Mouse (Mus musculus) layer of hippocampus, adult 18-20 months (tissue): ENCODE measurements around the gene Cox18. TPM values are rescaled to one million over a fixed set of nuclear protein-coding genes. Genes with fewer than 3 reads are reported as not detected.

Experiments used
- DNase-seq, 2 experiments: peaks; one replicate each; pipeline ENCODE4 v3.0.0; 2022; ENCODE audit warnings: low spot score in 2 of 2
- total RNA-seq, 2 experiments: library from RNA; stranded (reverse); gene quantifications; 2 replicates each; pipeline ENCODE4 v1.2.3; 2021

The Cox18 gene
- total RNA-seq, 2 experiments from 2014 or later: 20.6 to 22.4 TPM

- DNase-seq: peak in 1 of 2 experiments; percentile 12
Measured at GRCm38 (mm10) chr5:90178116-90178515, 45.7 kb downstream of the Cox18 start.

Other genes starting within 250 kb of the Cox18 start
- gene Ankrd17, start 142.6 kb upstream of the Cox18 start, total RNA-seq: 100 to 1,000 TPM; 106 to 108 TPM
- 1 to 10 TPM; 1.6 to 1.7 TPM for gene Gm9958, start 143.2 kb upstream of the Cox18 start, total RNA-seq
- not detected for gene Alb, start 236.9 kb upstream of the Cox18 start, total RNA-seq